Mouse (Mus musculus) forebrain, embryonic 16.5 days (tissue): Measurements from ENCODE around the gene Crybb1. TPM values are rescaled to one million over a fixed set of nuclear protein-coding genes. Genes with fewer than 3 reads are reported as not detected.

Experiments used
- ATAC-seq: fragments of 200-750 bp; cut with Nextera tagmentation; 2 replicates; pipeline ENCODE4 v1.8.0; 2017; ENCODE audit warnings: mild to moderate bottlenecking, moderate library complexity
- H3K27ac ChIP-seq: fragments of 300-500 bp; sonication (generic); 2 replicates; pipeline ENCODE4 v1.5.1; 2014; ENCODE audit warnings: low read length, control low read depth
- H3K27me3 ChIP-seq: fragments of 300-500 bp; sonication (generic); replicated peaks from 2 replicates; pipeline ENCODE4 v1.6.1; 2014; ENCODE audit warnings: low read length; ENCODE audit not compliant: control insufficient read depth, insufficient read depth
- H3K36me3 ChIP-seq: fragments of 300-500 bp; sonication (generic); 2 replicates; pipeline ENCODE4 v1.6.1; 2014; ENCODE audit not compliant: control insufficient read depth, insufficient read depth
- H3K4me1 ChIP-seq: fragments of 300-500 bp; sonication (generic); replicated peaks from 2 replicates; pipeline ENCODE4 v1.6.1; 2014; ENCODE audit warnings: low read length; ENCODE audit not compliant: control insufficient read depth, insufficient read depth
- H3K4me2 ChIP-seq: fragments of 300-500 bp; sonication (generic); 2 replicates; pipeline ENCODE4 v1.6.1; 2014; ENCODE audit warnings: mild to moderate bottlenecking, low read length, control low read depth
- H3K4me3 ChIP-seq: fragments of 300-500 bp; sonication (generic); replicated peaks from 2 replicates; pipeline ENCODE4 v1.5.1; 2014; ENCODE audit warnings: mild to moderate bottlenecking, low read length, control low read depth
- H3K9ac ChIP-seq: fragments of 300-500 bp; sonication (generic); replicated peaks from 2 replicates; pipeline ENCODE4 v1.6.1; 2014; ENCODE audit warnings: low read depth, low read length, control low read depth
- H3K9me3 ChIP-seq: fragments of 300-500 bp; sonication (generic); 2 replicates; pipeline ENCODE4 v1.6.1; 2016; ENCODE audit warnings: low read length; ENCODE audit not compliant: control insufficient read depth
- WGBS: fragments of 180-500 bp; shearing (Covaris S2); extraction: QIAGEN DNeasy Blood & Tissue Kit; methylation state at CpG from one replicate; pipeline ENCODE4 v1.1.7; 2014; 5-methylcytosine and 5-hydroxymethylcytosine counted together
- polyA plus RNA-seq: library from polyadenylated mRNA; unstranded; fragments of >200 nt; fragmentation: Nextera tagmentation; extraction: Ambion mirVana; gene quantifications from 2 replicates; pipeline ENCODE4 v1.2.1, GENCODE M21; 2015

The Crybb1 gene
- polyA plus RNA-seq, 1 experiment from 2014 or later: 5.8 TPM

GRCm38 (mm10) chr5:112292343-112292980 is 36.8 kb downstream of the Crybb1 start:
- no peak for ATAC-seq
- Histone ChIP-seq H3K4me2 (no peak overlapping the region), H3K27me3 (no peaks in the 10 kb centered on the region), H3K36me3 (no peaks in the 10 kb centered on the region), H3K4me1 (peaks cover 6% of the 10 kb centered on the region; the same call in 1 of the 2 replicates), H3K4me3 (no peak overlapping the region), H3K27ac (no peak overlapping the region), H3K9ac (no peak overlapping the region), H3K9me3 (no peaks in the 10 kb centered on the region)
- 85% methylated on average over 17 of the region's 17 CpGs for WGBS

GRCm38 (mm10) chr5:112293800-112294199 is 38.2 kb downstream of the Crybb1 start:
- Histone ChIP-seq H3K36me3 (no peaks in the 10 kb centered on the region), H3K9me3 (no peaks in the 10 kb centered on the region), H3K4me1 (peaks cover 6% of the 10 kb centered on the region; the same call in 1 of the 2 replicates), H3K27me3 (no peaks in the 10 kb centered on the region), H3K27ac (no peak overlapping the region), H3K4me2 (no peak overlapping the region), H3K9ac (no peak overlapping the region), H3K4me3 (no peak overlapping the region)
- no peak for ATAC-seq
- WGBS: 84% methylated on average over 2 of the region's 2 CpGs

DNA sequence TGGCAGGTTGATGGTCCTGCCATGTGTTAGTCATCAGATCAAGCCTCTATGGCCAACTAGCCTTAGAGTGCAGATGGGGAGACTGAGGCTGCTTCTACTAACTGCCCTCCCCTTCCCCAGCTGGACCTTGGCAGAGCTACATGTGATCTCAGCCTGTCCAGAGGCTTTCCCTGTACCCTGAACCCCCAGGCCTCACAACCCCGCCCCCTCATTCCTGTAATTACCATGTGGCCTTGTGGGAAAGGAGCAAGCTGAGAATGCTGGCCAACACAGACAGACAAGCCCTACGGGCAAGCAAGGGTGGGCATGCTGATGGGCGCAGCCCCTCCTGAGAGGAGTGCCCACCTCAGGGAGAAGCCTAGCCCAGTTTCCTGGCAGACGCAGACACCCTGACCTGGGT is 39.1 kb downstream of the Crybb1 start:
- no peak overlapping the region for H3K27ac ChIP-seq
- WGBS: 60% methylated on average over 4 of the region's 4 CpGs
- no peaks in the 10 kb centered on the region for H3K36me3 ChIP-seq
- H3K4me2 ChIP-seq: no peak overlapping the region
- H3K27me3 ChIP-seq: no peaks in the 10 kb centered on the region
- no peak overlapping the region for H3K4me3 ChIP-seq
- no peak for ATAC-seq
- H3K9me3 ChIP-seq: no peaks in the 10 kb centered on the region
- H3K4me1 ChIP-seq: 0 out of 2 replicates have a peak, but pooled peaks cover 2% of the 10 kb centered on the region
- no peak overlapping the region for H3K9ac ChIP-seq

DNA sequence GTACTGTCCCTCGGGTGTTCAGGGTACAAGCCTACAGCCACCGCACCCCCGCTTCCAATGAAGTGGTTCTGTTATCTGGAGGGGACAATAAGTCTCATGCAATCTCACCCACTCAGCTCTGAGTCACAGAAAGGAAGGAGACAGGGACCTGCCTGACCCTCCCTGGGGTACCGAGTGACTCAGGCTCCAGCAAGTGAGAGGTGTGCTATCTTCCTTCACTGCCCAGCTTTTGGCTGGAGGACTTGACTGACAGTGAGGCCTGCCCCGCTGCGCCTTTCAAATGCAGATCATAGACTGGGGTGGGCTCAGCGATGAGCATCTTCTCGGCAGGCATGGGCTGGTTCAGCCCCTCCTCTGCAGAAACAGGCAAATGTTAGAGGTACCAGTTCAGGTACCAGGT is 39.5 kb downstream of the Crybb1 start:
- H3K4me1 ChIP-seq: no peaks in the 10 kb centered on the region
- no peak for ATAC-seq
- WGBS: 37% methylated on average over 8 of the region's 8 CpGs

DNA sequence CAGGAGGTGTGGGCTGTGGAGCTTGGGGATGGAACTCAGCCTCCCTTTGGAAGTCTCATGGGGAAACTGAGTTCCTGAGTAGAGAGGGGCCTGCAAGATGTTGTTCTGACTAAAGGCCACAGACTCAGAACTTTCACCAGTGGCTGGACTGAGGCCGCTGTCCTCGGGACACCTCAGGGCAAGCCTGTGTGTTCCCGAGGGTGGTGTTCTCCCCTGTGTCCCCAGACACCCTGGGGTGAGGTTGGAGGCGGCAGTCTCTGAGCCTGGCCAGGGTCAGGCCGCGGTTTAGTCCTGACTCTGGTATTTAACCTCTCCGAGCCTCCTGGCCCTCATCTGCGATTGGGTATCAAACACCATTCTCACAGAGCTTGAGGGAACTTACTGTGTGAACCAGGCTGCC is 39.9 kb downstream of the Crybb1 start:
- H3K9me3 ChIP-seq: no peaks in the 10 kb centered on the region
- no peaks in the 10 kb centered on the region for H3K36me3 ChIP-seq
- no peak overlapping the region for H3K4me2 ChIP-seq
- ATAC-seq: no peak
- no peak overlapping the region for H3K9ac ChIP-seq
- no peak overlapping the region for H3K27ac ChIP-seq
- no peaks in the 10 kb centered on the region for H3K4me1 ChIP-seq
- 60% methylated on average over 8 of the region's 8 CpGs for WGBS
- H3K4me3 ChIP-seq: no peak overlapping the region
- H3K27me3 ChIP-seq: no peaks in the 10 kb centered on the region

More for the DNA sequence above, 39.5 kb downstream of the Crybb1 start:
- H3K4me3 ChIP-seq: no peak overlapping the region
- H3K27ac ChIP-seq: no peak overlapping the region
- no peak overlapping the region for H3K9ac ChIP-seq
- H3K9me3 ChIP-seq: no peaks in the 10 kb centered on the region
- H3K4me2 ChIP-seq: no peak overlapping the region
- no peaks in the 10 kb centered on the region for H3K36me3 ChIP-seq
- H3K27me3 ChIP-seq: no peaks in the 10 kb centered on the region

GRCm38 (mm10) chr5:112296404-112297181 is 41.0 kb downstream of the Crybb1 start:
- WGBS: 58% methylated on average over 6 of the region's 6 CpGs
- H3K4me1 ChIP-seq: no peaks in the 10 kb centered on the region

DNA sequence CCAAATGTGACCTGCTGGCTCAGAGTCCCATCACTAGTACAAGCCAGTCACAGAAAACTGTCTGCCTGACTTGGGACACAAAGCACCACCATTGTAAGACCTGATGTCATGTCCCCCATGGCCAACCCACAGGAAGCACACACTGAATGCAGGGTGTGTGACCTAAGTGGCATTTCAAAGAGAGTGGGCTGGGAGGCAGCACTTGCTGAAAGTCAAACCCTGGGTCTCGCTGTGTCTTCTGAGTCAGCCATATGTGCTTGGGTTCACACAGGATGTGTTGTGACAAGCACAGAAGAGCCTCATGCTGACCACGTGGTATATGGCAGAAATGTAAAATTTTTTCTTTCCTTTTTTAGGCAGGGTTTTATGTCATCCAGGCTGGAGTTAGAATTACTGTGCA is 41.6 kb downstream of the Crybb1 start:
- 86% methylated on average over 2 of the region's 2 CpGs for WGBS

More at GRCm38 (mm10) chr5:112296404-112297181, 41.0 kb downstream of the Crybb1 start:
- Histone ChIP-seq H3K27ac (no peak overlapping the region), H3K4me2 (no peak overlapping the region), H3K27me3 (no peaks in the 10 kb centered on the region), H3K4me3 (no peak overlapping the region), H3K9me3 (no peaks in the 10 kb centered on the region), H3K36me3 (no peaks in the 10 kb centered on the region), H3K9ac (no peak overlapping the region)
- no peak for ATAC-seq

GRCm38 (mm10) chr5:112298226-112298988 is 42.8 kb downstream of the Crybb1 start:
- no peak overlapping the region for H3K9ac ChIP-seq
- 88% methylated on average over 12 of the region's 12 CpGs for WGBS
- no peaks in the 10 kb centered on the region for H3K27me3 ChIP-seq
- no peak overlapping the region for H3K4me2 ChIP-seq
- no peaks in the 10 kb centered on the region for H3K36me3 ChIP-seq
- no peaks in the 10 kb centered on the region for H3K4me1 ChIP-seq
- no peak overlapping the region for H3K4me3 ChIP-seq
- ATAC-seq: no peak
- no peak overlapping the region for H3K27ac ChIP-seq
- no peaks in the 10 kb centered on the region for H3K9me3 ChIP-seq

More for the DNA sequence above, 41.6 kb downstream of the Crybb1 start:
- Histone ChIP-seq H3K4me2 (no peak overlapping the region), H3K9ac (no peak overlapping the region), H3K4me3 (no peak overlapping the region), H3K27me3 (no peaks in the 10 kb centered on the region), H3K36me3 (no peaks in the 10 kb centered on the region), H3K9me3 (no peaks in the 10 kb centered on the region), H3K4me1 (no peaks in the 10 kb centered on the region), H3K27ac (no peak overlapping the region)
- no peak for ATAC-seq

DNA sequence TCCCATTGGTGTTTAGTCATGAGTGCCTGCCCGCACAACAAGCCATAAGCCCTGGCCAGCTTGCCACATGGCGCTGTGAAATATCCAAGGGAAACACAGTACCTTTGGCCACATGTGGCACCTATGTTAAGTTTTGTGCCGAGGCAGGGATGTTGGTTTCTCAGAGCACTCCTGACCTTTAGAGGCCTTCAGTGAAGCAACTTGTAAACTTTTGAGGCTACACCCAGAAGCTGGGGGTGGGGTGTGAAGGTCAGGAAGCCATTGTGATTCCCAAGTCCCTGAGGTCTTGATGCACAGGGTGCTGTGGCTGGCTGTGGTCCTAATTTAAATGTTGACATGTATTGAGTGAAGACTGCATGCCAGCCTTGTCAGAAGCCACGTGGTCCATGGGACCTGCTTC is 43.8 kb downstream of the Crybb1 start:
- 90% methylated on average over 4 of the region's 4 CpGs for WGBS

More for the DNA sequence above, 43.8 kb downstream of the Crybb1 start:
- no peak overlapping the region for H3K4me3 ChIP-seq
- no peak overlapping the region for H3K27ac ChIP-seq
- no peak overlapping the region for H3K4me2 ChIP-seq
- no peaks in the 10 kb centered on the region for H3K27me3 ChIP-seq
- no peaks in the 10 kb centered on the region for H3K9me3 ChIP-seq
- no peak overlapping the region for H3K9ac ChIP-seq
- no peaks in the 10 kb centered on the region for H3K4me1 ChIP-seq
- ATAC-seq: no peak
- H3K36me3 ChIP-seq: no peaks in the 10 kb centered on the region
